Mouse (Mus musculus) cerebellum, adult 11 months (tissue): ENCODE results near the gene Rps27l.
A peak's percentile ranks its signal among the peaks of the same experiment; 100 is the strongest.

Source experiments
- DNase-seq: peaks from one replicate; pipeline ENCODE4 v3.0.0; 2022

Gene Rps27l

GRCm38 (mm10) chr9:66920488-66921279, 25.2 kb upstream of the Rps27l start:
- DNase-seq = no peak

- DNase-seq = no peak
Measured at GRCm38 (mm10) chr9:66922076-66922475, 23.8 kb upstream of the Rps27l start.

GRCm38 (mm10) chr9:66925853-66926252, 20.0 kb upstream of the Rps27l start:
- no peak for DNase-seq

- DNase-seq = no peak
Measured at GRCm38 (mm10) chr9:66927696-66928402, 18.0 kb upstream of the Rps27l start.

- no peak for DNase-seq
Measured at GRCm38 (mm10) chr9:66930351-66930750, 15.5 kb upstream of the Rps27l start.

- DNase-seq = no peak
Measured at GRCm38 (mm10) chr9:66933869-66934808, 11.7 kb upstream of the Rps27l start.

GRCm38 (mm10) chr9:66937507-66937906, 8.4 kb upstream of the Rps27l start:
- DNase-seq = no peak

GRCm38 (mm10) chr9:66938836-66939235, 7.0 kb upstream of the Rps27l start:
- DNase-seq = peak; percentile 53

- DNase-seq = no peak
Measured at GRCm38 (mm10) chr9:66945161-66945560, 725 bp upstream of the Rps27l start.

GRCm38 (mm10) chr9:66948536-66948935, 2.6 kb downstream of the Rps27l start:
- no peak for DNase-seq

GRCm38 (mm10) chr9:66952321-66952720, 6.4 kb downstream of the Rps27l start:
- no peak for DNase-seq

- no peak for DNase-seq
Measured at GRCm38 (mm10) chr9:66952886-66953285, 7.0 kb downstream of the Rps27l start.

GRCm38 (mm10) chr9:66957451-66957850, 11.6 kb downstream of the Rps27l start:
- DNase-seq = no peak

- no peak for DNase-seq
Measured at GRCm38 (mm10) chr9:66961478-66961877, 15.6 kb downstream of the Rps27l start.

- no peak for DNase-seq
Measured at GRCm38 (mm10) chr9:66967492-66967891, 21.6 kb downstream of the Rps27l start.

GRCm38 (mm10) chr9:66971116-66971515, 25.2 kb downstream of the Rps27l start:
- DNase-seq = no peak

- peak; percentile 62 for DNase-seq
Measured at GRCm38 (mm10) chr9:66974721-66975225, 28.9 kb downstream of the Rps27l start.

GRCm38 (mm10) chr9:66975239-66975645, 29.4 kb downstream of the Rps27l start, which contains the start of gene Lactb:
Gene Lactb (minus strand): TSS chr9:66975484.
- peak; percentile 94 for DNase-seq

GRCm38 (mm10) chr9:66977121-66977520, 31.2 kb downstream of the Rps27l start:
- no peak for DNase-seq

- DNase-seq = no peak
Measured at GRCm38 (mm10) chr9:66977982-66978381, 32.1 kb downstream of the Rps27l start.

GRCm38 (mm10) chr9:66978468-66978867, 32.6 kb downstream of the Rps27l start:
- DNase-seq = no peak

- DNase-seq = peak; percentile 23
Measured at GRCm38 (mm10) chr9:66980458-66980857, 34.6 kb downstream of the Rps27l start.

- DNase-seq = no peak
Measured at GRCm38 (mm10) chr9:66982085-66982484, 36.2 kb downstream of the Rps27l start.
